Mouse (Mus musculus) adrenal gland (tissue): ENCODE measurements around the gene Camk2n2.
"Not testable (repeated sequence)": the region's sequence is repeated elsewhere in the genome, so short reads cannot be mapped to it uniquely, and the experiment has no call there.

Experiments used
- intact Hi-C: fragments of 180-260 bp; cut with DNase I; formaldehyde crosslinking; loops from one replicate; pipeline ENCODE4 v1.15.1; 2025
- long read RNA-seq, 2 experiments: library from polyadenylated mRNA; unstranded; transcript quantifications; one replicate each; pipeline ENCODE4 v2.0.0; 2020; ENCODE audit warnings: borderline replicate concordance in 1 of 2; ENCODE audit not compliant: insufficient replicate concordance in 1 of 2

Gene Camk2n2
- long read RNA-seq, experiment 1, partial matches to known transcripts = 0 of 7 reads
- long read RNA-seq, experiment 1, other reads (novel, unspliced or antisense) = 7 of 7 reads
- long read RNA-seq, experiment 2, partial matches to known transcripts = 0 of 5 reads
- long read RNA-seq, experiment 2, other reads (novel, unspliced or antisense) = 4 of 5 reads

- intact Hi-C loops = no loop called here
Measured at GRCm38 (mm10) chr16:20621191-20621990, at the start of gene Camk2n2. Gene Camk2n2 (minus strand): TSS chr16:20621287.

GRCm38 (mm10) chr16:20670291-20670690 is 49.2 kb upstream of the Camk2n2 start:
- intact Hi-C loops = loop anchor here (10.0 kb wide), 1 partner anchor 135 kb away; the partner anchor contains the start of gene Ap2m1

DNA sequence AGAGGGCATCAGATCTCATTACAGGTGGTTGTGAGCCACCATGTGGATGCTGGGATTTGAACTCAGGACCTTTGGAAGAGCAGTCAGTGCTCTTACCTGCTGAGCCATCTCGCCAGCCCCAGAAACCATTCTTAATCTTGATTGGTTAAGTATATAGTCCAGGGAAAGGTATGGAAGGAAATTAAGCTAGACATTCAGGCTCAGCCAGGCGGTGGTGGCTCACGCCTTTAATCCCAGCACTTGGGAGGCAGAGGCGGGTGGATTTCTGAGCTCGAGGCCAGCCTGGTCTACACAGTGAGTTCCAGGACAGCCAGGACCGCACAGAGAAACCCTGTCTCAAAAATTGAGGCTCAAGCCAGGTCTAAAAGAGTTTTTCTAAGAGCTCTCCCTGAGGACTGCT is 46.9 kb upstream of the Camk2n2 start, which contains the start of gene Eif4g1:
Eif4g1 (plus strand) TSS at position 301 of the 400 bp plus-strand sequence.
- intact Hi-C loops = not testable (repeated sequence)

DNA sequence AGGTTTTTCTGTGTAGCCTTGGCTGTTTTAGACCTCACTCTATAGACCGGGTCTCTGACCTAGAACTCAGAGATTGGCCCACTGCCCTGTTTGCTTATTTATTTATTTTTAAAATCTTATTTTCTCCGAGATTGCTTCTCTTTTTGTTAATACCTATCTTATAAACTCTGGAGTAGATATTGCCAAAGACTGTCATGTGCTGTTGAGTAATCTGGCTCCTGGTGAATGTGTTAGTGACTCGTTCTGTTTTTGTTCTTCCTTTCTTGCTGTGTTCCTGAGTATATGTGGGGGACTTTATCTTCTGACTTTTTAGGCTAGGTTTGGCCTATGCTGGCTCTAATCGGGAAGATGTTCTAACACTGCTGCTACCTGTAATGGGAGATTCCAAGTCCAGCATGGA is 36.6 kb upstream of the Camk2n2 start:
- intact Hi-C loops = no loop called here

- intact Hi-C loops = no loop called here
Measured at GRCm38 (mm10) chr16:20653315-20653714, 32.2 kb upstream of the Camk2n2 start.

- intact Hi-C loops = no loop called here
Measured at GRCm38 (mm10) chr16:20651947-20652310, 30.8 kb upstream of the Camk2n2 start.

GRCm38 (mm10) chr16:20651076-20651946 is 30.2 kb upstream of the Camk2n2 start, which contains the start of gene Psmd2:
Gene Psmd2 (plus strand): TSS chr16:20651652.
- intact Hi-C loops = no loop called here

DNA sequence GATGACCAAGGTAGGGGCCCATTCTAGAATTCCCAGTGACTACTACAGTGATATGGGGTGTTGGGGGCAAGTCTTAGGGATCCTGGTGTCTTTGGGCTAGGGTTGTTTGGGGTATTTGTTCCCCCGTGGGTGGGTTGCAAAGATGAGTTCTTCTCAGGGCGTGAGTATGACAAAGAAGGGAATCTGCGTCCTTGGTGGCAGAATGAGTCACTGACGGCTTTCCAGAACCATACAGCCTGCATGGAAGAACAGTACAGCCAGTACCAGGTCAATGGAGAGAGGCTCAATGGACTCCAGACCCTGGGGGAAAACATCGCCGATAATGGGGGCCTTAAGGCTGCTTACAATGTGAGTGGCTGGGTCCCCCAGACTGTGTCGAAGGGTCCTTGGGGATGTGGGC is 22.8 kb upstream of the Camk2n2 start:
- intact Hi-C loops = loop anchor here (5.0 kb wide), 1 partner anchor 137 kb away; no protein-coding TSS in a partner anchor

GRCm38 (mm10) chr16:20642161-20642560 is 21.1 kb upstream of the Camk2n2 start:
- intact Hi-C loops = loop anchor here (5.0 kb wide), 1 partner anchor 135 kb away; no protein-coding TSS in a partner anchor

GRCm38 (mm10) chr16:20638367-20638766 is 17.3 kb upstream of the Camk2n2 start:
- intact Hi-C loops = no loop called here

- intact Hi-C loops = no loop called here
Measured at GRCm38 (mm10) chr16:20637410-20637809, 16.3 kb upstream of the Camk2n2 start.

GRCm38 (mm10) chr16:20629731-20630634 is 8.9 kb upstream of the Camk2n2 start, which contains the start of gene Ece2:
Gene Ece2 (plus strand): TSS chr16:20629828.
- intact Hi-C loops = no loop called here

GRCm38 (mm10) chr16:20628871-20629391 is 7.8 kb upstream of the Camk2n2 start:
- intact Hi-C loops = no loop called here

- intact Hi-C loops = no loop called here
Measured at GRCm38 (mm10) chr16:20623211-20623610, 2.1 kb upstream of the Camk2n2 start.

DNA sequence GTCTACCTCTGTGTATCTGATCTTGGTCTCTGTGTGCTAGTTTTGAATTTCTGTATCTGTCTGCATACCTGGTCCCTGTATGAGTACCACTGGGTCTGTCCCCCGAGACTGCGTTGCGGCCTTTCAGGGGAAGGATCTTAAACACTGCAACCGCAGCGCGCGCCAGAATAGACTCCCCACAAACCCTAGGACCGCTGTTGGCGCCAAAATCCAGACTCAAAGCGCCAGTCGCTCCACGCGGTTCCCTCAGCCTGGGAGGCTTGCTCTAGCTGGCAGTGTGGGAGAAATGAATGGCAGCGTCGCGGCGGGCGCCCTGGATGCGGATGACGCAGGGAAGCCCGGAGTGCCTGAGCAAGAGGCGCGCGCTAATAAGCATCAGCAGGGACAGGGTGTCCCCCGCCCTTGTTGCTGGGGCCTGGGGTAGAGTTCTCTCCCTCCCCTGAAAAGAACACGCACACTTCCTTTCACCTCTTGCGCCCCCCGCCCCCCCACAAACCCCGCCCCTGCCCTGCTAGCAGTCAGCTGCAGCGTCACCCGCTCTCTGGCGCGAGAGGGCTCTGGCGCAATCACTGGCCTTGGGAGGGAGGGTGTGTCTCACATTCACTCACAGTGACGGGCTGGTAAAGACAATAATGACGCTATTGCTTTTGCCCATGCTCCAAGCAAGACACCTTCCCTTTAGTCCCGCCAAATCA is 1.1 kb upstream of the Camk2n2 start:
- intact Hi-C loops = no loop called here

- intact Hi-C loops = no loop called here
Measured at GRCm38 (mm10) chr16:20620751-20621190, 316 bp downstream of the Camk2n2 start.

DNA sequence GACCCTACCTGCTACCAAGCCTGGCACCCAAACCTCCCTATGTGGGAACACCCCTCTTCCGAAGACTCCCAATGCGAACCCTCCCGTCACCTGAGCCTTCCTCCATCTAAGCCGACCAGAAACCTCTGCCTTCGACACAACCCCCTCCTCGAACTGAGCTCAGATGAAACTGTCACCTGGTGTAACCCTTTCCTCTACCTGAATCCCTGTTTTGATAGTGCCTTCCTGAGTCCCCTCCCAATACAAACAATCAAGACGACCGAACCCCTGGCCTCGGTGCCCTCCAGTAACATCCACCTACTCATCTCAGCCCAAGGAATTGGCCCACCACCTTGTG is 720 bp downstream of the Camk2n2 start:
- intact Hi-C loops = no loop called here

DNA sequence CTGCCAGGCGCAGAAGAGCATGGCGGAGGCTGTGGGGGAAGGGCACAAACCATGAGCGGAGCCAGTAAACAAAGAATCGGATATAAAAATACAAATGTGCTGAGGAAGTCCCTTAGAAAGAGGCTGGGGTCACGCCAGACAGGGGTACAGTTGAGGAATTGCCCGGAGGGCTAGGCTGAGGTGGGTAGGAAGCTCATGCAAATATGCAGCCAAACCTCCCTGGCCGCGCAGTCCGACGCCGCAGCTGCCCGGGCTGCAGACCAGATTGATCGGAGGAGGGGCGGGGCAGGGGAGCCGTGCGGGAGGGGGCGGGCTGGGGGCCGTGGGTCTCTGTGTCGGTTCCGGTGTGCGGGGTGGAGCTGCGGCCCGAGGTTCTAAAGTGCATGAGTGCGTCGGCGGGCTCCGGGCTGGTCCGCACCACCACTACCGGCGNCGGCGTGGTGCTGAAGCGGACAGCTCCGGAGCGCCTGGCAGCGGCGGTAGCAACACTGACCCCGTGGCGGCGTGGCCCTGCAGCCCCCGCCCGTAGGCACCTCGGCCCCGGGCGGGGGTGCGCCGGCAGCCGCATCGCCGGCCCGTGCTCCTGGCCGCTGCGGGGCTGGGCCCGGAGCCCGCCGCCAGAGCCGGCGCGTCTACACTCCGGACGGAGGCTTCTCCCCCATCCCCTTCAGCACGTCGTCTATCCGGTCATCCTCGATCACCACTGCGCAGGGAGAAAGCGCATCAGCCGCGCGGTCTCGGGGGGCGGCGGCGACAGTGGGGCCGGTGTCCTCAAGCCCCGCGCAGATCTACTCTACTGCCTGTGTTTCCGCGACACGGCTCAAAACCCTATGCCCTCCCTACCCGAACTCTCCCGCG is 1.3 kb downstream of the Camk2n2 start:
- intact Hi-C loops = no loop called here
